Mouse (Mus musculus) liver, embryonic 14.5 days (tissue): ENCODE results near the gene Otop3.

Source experiments
- CTCF ChIP-seq: IDR thresholded peaks from 2 replicates; pipeline ENCODE4 v1.5.1; 2016; ENCODE audit warnings: antibody characterized with exemption, low read depth, control low read depth
- EP300 ChIP-seq: IDR thresholded peaks from 2 replicates; pipeline ENCODE4 v1.6.1; 2016; ENCODE audit warnings: antibody characterized with exemption, low read depth

DNA sequence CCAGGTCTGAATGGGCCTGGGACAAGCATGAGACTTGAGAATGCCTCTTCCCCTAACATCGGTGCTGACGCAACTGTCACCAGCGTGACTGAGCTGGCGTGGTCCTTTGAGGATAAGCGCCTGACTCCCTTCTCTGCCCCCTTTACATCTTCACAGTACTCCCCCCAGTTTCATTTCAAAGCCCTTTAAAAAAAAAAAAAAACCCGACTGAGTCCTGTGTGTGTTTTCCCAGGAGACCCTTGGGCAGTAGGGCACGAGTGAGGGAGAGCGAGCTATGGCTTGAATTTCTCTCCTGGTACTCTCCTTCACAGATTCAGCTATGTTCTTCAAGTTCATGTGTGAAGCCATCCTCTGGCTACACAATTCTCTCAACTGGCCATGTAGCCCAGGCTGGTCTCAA is 36.4 kb upstream of the Otop3 start:
- TF ChIP-seq EP300 (no peak), CTCF (no peak)
